In the genomic region with DNA sequence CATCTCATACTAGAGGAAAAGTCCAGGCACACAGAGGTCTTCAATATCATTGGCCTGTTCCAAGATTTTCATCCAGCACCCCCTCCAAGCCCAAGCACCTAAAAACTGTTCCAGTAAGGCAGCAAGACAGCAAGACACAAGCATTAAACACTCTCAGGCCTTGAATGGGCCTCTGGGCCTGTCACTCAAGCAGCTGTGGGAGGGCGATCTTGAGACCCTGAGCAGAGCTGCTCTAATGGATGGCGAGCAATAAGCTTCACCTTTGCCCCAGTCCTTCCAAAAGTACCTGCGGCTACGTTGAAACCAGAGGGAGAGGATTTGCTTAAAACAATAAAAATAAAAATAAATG, we compare ENCODE assay signal across 8 mouse cellular contexts.
A peak's percentile ranks its signal among the peaks of the same experiment; 100 is the strongest.
DNase-seq lines count a peak whose midpoint lies in the region; TF ChIP-seq lines count a peak whose summit lies in the region.

No protein-coding gene starts in this region.

- no peaks in the 10 kb centered on the region for H3K9me3 ChIP-seq in hindbrain, embryonic 10.5 days
- H3K9me3 ChIP-seq in midbrain, embryonic 10.5 days (replicated peaks): no peaks in the 10 kb centered on the region

- H3K9ac ChIP-seq in liver, adult 2 months (ENCODE audit: low read depth, low read length): 0 out of 2 replicates have a peak overlapping the region, but pooled peaks have one; percentile 5

- H3K27me3 ChIP-seq in liver, adult 2 months (ENCODE audit: control insufficient read depth, insufficient read depth, low read length): no peaks in the 10 kb centered on the region
- no peaks in the 10 kb centered on the region for H3K27me3 ChIP-seq in hindbrain, embryonic 10.5 days (ENCODE audit: insufficient read depth, poor library complexity, severe bottlenecking)
- no peaks in the 10 kb centered on the region for H3K27me3 ChIP-seq in midbrain, embryonic 10.5 days (ENCODE audit: low read depth, poor library complexity, severe bottlenecking)

- no peak for DNase-seq in liver, adult 2 months (ENCODE audit: extremely low read depth, low read depth, low spot score)
- DNase-seq in liver: no peak
- DNase-seq in brain, embryonic 14.5 days (ENCODE audit: low read depth): peak; percentile 81
- DNase-seq in hindbrain, embryonic 10.5 days (ENCODE audit: low spot score): no peak
- no peak for DNase-seq in midbrain, embryonic 10.5 days (ENCODE audit: low spot score)
- no peak for DNase-seq in ovary, adult 18-20 months (ENCODE audit: low spot score)
- DNase-seq in layer of hippocampus, postnatal 25 days (ENCODE audit: extremely low spot score in 1 of 2, low spot score in 1 of 2): no peak
- no peak for DNase-seq in thymus, postnatal 14 days

- no peaks in the 10 kb centered on the region for H3K79me2 ChIP-seq in liver, adult 2 months (ENCODE audit: control insufficient read depth, insufficient read depth, low read length)

- no peaks in the 10 kb centered on the region for H3K36me3 ChIP-seq in liver, adult 2 months (ENCODE audit: control insufficient read depth, insufficient read depth, low read length)
- no peaks in the 10 kb centered on the region for H3K36me3 ChIP-seq in hindbrain, embryonic 10.5 days
- H3K36me3 ChIP-seq in midbrain, embryonic 10.5 days: no peaks in the 10 kb centered on the region

- TF ChIP-seq POLR2A in liver, adult 2 months (IDR thresholded peaks at IDR 0.05; ENCODE audit: extremely low read depth, insufficient read depth, low read length): no peak
- no peak for TF ChIP-seq POLR2A in brain, embryonic 14.5 days (IDR thresholded peaks at IDR 0.05; ENCODE audit: borderline replicate concordance, extremely low read depth, insufficient read depth, insufficient read length, poor library complexity, severe bottlenecking)

- 1% methylated on average over 4 of the region's 4 CpGs for WGBS in liver, adult 2 months
- WGBS in hindbrain, embryonic 10.5 days: 1% methylated on average over 4 of the region's 4 CpGs
- WGBS in midbrain, embryonic 10.5 days: under 1% methylated on average over 4 of the region's 4 CpGs

- no peaks in the 10 kb centered on the region; the same call in 1 of the 2 replicates for H3K4me1 ChIP-seq in liver, adult 2 months (ENCODE audit: control insufficient read depth, insufficient read depth, low read length)
- H3K4me1 ChIP-seq in hindbrain, embryonic 10.5 days (replicated peaks): peaks cover 17% of the 10 kb centered on the region
- peaks cover 15% of the 10 kb centered on the region for H3K4me1 ChIP-seq in midbrain, embryonic 10.5 days

- H3K27ac ChIP-seq in liver, adult 2 months (replicated peaks; ENCODE audit: insufficient read depth, low read depth, low read length): no peak overlapping the region
- H3K27ac ChIP-seq in hindbrain, embryonic 10.5 days: peak overlapping the region; percentile 97
- H3K27ac ChIP-seq in midbrain, embryonic 10.5 days (replicated peaks): peak overlapping the region; percentile 99

- H3K4me3 ChIP-seq in liver, adult 2 months (ENCODE audit: insufficient read depth, low read depth, low read length): peak overlapping the region; percentile 60
- peak overlapping the region; percentile 65 for H3K4me3 ChIP-seq in hindbrain, embryonic 10.5 days
- peak overlapping the region; percentile 80 for H3K4me3 ChIP-seq in midbrain, embryonic 10.5 days

- no peak for TF ChIP-seq CTCF in liver, adult 2 months (IDR thresholded peaks at IDR 0.05; ENCODE audit: low read depth, low read length)
- TF ChIP-seq CTCF in brain, embryonic 14.5 days (IDR thresholded peaks at IDR 0.05; ENCODE audit: borderline replicate concordance, extremely low read depth, insufficient read depth, insufficient read length): no peak
